Mouse (Mus musculus): ENCODE measurements around the gene Rras2. TPM values are rescaled to one million over a fixed set of nuclear protein-coding genes. Genes with fewer than 3 reads are reported as not detected.

Rras2 gene
- 10 to 100 TPM; 35.9 to 36.5 TPM for total RNA-seq (2021)
- long read RNA-seq, experiment 1, transcript Rras2-201 (6 exons, 2,275 nt), result major isoform, 37 of 44 reads
- long read RNA-seq, experiment 1, partial matches to known transcripts, result 3 of 44 reads
- long read RNA-seq, experiment 1, other reads (novel, unspliced or antisense), result 3 of 44 reads
- long read RNA-seq, experiment 2, transcript Rras2-201 (6 exons, 2,275 nt), result major isoform, 36 of 41 reads
- long read RNA-seq, experiment 2, partial matches to known transcripts, result 3 of 41 reads
- long read RNA-seq, experiment 2, other reads (novel, unspliced or antisense), result 2 of 41 reads

DNA sequence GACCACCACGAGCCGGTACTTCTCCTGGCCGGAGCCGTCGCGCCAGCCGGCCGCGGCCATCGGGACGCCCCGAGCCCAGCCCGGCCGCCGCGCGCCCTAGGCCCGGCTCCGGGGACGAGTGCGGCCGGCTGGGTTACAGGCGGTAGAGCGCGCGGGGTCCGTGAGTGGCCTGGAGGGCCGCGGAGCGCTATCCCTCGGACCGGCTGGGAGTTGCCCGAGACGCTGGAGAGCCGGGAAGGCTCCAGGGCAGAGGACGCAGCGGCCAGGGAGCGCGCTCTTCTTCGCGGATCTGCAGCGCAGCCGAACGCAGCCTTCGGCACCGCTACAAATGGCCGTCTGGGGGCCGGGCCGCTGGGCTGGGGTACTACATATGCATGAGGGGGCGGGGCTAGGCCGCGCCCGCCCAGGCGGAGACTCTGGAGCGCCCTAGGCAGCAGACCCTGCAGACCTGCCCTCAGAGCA, at the start of gene Rras2:
Rras2 (minus strand) TSS at position 338 of the 462 bp plus-strand sequence.
- DNase-seq (ENCODE audit: low spot score in 2 of 2), result peak; percentile 74 to 84

DNA sequence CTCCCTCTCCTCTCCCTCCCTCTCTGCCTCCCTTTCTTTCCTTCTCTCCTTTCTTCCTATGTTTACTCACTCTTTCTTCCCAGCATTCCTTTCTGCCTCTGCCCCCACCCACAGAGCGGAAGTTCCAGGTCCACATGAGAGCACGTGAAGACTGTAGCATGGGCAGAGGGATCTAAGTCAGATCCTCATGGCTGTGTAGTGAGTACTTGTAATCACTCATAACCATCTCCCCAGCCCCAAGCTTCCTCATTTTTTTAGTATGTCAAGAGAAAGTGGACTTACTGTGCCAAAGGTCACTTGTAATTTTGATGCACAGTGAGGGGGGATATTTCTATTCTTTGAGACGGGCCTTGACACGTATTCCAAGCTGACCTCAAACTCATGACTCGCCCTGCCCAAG, 45.4 kb upstream of the Rras2 start:
- no peak for DNase-seq (ENCODE audit: low spot score in 2 of 2)

DNA sequence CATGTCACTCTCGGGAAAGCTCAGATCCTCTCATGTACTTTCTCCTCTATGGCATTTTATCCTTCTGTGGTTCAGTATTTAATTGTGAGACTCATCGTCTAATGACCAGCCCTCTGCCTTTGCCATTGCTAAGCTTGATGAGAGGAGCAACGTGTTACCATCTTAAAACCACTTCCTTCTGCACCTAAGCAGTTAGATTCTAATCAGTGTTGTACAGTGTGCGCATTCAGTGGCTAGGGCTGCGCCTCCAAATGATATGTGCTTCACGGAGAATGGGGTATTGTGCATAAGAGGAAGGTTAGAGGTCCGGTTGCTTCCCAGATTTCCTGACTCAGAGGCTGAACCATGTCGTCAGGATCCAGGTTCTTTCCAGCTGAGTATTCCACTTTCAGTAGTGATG, 43.5 kb upstream of the Rras2 start:
- no peak for DNase-seq (ENCODE audit: low spot score in 2 of 2)

DNA sequence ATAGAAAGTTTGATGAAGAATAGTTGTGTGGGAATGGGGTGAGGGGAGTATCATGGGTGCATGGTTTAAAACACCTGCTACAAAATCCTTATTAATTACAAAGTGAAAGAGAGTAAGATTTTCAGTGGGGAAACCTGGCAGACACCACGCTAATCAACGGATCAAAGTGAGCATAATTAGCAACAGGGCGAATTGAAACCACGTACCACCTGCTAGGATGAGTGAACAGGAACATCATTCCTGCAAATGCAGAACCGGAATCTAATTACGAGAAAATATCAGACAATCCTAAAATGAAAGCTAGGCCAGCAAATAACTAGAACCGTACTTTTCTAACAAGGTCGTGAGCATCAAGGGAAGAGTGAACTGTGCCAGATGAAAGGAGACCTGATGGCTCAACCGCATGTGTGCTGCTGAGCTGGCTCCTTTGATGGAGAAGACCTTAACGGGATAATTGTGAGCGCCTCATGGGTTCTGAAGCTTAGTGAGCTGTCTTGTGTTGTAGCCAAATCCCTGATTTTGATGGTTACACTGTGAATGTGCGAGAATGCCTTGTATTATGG, 40.2 kb upstream of the Rras2 start:
- DNase-seq (ENCODE audit: low spot score in 2 of 2), result no peak

DNA sequence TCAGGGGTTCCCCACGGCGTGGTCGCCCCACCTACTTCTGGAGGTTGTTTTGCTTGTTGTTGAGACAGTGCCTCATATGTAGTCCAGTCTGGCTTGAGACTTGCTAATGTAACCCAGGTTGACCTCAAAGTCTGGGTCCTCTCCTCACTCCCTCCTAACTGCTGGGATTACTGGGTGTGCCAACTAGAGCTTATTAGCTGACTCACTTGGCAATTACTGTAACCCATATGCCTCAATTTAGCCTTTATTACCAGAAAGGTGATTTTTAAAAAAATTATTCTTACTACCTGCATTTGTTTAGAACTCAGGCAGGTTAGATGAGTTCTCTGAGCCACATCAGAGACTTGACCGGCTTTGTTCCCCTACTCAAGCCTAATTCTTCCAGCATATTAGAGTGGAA, 38.8 kb upstream of the Rras2 start:
- no peak for DNase-seq (ENCODE audit: low spot score in 2 of 2)

DNA sequence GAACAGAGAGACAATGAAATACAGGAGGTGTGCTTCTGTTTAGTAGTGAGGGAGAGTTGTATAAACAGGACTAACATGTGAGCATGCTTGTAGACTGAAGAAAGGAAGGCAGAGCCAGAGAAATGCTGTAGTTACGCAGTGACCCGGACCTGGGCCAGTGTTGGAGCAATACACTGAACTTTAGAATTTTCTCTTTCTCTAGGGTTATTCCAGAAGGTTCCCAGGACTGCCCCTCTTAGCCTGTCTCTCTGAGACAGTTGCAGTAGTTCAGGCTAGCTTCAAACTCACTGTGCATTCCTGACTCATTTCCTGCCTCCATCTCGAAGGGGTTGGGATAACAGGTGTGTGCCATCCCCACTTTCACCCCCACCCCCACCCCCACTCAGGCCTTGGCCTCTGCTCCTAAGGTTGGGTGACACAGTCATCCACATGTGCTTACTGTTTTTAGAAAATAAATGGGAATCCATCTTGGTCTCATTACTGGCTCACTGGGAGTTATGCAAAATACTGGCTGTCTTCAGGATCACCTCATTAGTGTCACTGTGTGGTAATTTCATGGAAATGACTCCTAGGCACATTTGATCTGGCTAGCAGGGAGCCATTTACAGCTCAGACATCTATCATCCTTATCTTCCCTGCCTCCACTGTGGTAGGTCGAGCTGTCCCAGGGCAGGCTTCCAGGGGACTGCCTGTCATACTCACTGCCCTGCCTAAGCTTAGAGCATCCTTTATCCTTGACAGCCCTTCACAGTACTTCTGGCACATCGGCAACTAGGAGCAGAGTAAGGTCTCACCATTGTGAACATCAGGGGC, 37.7 kb upstream of the Rras2 start:
- no peak for DNase-seq (ENCODE audit: low spot score in 2 of 2)

DNA sequence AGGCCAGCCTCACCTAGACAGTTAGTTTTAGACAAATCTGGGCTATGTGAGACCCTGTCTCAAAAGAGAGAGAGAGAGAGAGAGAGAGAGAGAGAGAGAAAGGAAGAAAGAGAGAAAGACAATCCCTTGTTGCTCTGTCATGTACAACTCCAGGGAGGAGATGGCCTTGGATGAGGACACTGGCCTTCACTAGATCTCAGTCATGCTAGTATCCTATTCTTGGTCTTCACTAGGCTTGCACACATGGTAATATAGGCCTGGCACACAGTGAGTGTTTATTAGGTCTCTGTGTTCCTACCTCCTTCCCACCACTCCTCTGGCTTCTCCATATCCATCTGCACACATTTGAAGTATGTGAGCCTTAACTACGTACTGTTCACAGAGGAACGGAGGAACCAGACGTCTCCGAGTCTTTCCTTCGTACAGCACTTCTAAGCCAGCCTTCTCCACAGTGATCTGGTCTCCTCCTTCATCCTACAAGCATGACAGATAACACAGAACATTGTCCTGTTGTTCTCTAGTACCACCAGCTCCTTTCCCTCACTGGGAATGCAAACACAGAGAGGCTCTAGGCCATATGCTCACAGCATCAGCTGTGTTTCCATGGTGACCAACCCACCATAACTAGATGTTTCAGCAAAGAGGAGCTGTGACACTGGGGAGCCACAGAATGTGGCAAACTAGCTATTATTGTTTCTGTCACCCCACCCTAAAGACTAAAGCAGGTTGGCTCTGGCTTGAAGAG, 33.6 kb upstream of the Rras2 start:
- no peak for DNase-seq (ENCODE audit: low spot score in 2 of 2)

DNA sequence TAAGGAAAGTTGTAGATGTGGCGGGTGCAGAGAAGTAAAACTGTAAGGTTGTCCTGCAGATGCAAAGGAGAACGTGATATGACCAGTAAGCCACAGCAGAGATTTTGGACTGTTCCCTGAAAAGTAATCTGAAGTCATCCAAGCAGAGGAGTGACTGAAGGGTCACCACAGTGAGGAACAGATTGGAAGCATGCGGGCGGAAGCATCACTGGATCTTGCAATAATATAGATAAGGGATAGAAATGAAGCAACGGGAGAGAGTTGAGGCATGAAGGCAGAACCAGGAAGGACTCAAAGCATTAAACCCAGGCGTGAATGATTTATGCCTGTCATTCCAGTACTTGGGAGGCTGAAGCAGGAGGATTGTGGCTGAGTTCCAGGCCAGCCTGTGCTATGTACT, 32.0 kb upstream of the Rras2 start:
- DNase-seq (ENCODE audit: low spot score in 2 of 2), result no peak

DNA sequence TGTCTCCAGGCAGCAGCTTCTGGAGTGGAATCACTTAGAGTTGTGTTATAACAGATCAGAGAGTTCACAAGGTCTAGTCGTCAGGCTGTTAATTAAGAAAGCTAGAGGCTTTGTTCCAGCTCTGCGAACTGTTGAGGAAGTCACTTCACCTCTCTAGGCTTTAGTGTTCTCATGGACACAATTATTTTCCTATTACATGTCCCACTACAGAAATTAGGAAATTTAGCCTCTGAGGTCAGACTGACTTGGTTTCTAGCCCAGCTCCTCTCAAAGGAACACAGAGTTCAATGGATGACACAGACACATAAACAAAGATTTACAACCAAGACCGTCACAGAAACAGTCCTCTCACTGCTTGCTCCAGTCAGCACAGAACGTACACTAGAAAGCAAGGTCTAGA, 31.6 kb upstream of the Rras2 start:
- DNase-seq (ENCODE audit: low spot score in 2 of 2), result no peak

DNA sequence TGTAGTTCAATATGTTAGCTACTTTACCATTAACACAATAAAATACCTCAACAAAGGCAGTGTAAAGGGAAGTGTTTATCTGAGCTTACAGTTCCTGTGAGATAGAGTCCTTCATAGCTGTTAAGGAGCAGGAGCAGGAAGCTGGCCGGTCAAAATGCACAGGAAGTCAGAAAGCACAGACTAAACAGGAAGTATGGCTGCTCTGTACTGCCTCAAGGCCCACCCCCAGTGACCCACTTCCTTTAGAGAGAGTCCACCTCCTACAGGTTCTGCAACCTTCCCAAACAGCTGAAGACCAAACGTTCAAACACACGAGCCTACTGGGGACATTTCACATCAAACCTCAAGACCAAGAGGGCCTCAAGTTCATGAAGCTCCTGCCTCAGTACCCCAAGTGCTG, 28.3 kb upstream of the Rras2 start:
- DNase-seq (ENCODE audit: low spot score in 2 of 2), result no peak

DNA sequence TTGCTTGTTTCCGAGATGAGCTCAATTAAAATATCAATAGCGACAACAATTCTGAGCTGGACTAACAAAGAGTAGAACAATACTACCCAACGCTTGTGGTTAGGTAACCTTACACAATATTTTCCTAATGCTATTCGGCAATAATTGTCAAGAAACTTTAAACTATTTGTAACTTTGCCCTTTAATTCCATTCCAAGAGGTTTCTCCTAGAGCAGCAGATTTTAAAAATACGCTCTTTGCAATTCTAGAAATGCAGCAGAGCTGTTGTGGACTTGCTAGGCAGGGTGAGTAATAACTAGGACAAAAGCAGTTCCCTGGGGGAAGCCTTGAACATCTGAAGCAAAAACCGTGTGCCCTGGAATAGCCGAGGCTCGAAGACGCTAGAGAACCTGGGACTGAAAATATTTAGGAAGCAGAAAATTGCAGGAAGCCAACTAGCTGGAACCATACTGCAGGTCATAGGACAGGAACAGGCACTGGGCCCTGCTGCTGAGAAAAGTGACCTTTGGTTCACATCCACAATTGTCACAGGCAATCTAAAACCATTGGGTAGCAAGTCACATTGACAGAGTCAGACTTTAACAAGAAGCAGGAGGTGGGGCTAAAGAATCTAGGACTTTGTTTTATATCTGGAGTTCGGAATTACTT, 24.7 kb upstream of the Rras2 start:
- no peak for DNase-seq (ENCODE audit: low spot score in 2 of 2)

DNA sequence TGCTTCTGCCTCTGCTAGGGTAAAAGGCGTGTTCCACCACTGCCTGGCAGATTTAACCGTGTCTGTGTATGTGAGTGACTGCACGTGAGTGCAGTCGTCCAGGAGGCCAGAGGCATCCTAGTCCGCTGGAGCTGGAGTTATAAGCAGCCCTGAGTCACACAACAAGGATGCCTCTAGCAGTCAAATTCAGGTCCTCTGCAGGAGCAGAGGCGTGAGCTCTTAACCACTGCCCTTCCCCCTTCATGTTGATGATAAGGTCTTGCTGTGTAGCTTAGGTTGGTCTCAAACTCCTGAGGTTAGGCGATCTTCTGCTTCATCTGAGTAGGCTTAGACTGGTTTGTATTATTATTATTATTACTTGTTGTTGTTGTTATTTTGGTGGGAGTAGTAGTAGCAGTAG, 22.4 kb upstream of the Rras2 start:
- no peak for DNase-seq (ENCODE audit: low spot score in 2 of 2)

DNA sequence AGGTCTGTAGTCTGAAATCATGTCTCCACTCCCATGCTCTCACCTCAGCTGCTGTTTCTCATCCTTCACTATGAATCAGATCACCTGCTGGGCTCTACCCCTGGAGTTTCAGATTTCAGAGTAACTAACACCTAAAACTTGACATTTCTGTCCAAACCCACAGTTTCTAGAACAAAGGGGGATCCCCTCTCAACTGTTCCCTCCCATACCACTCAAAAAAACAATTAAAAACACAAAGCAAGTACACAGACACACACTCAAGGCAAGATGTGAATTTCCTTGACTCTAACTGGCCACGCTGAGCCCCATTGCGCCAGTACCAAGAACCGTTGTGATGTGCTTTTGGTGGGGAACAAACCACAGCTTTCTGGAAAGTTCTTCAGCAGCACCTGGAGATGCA, 21.8 kb upstream of the Rras2 start:
- DNase-seq (ENCODE audit: low spot score in 2 of 2), result no peak

DNA sequence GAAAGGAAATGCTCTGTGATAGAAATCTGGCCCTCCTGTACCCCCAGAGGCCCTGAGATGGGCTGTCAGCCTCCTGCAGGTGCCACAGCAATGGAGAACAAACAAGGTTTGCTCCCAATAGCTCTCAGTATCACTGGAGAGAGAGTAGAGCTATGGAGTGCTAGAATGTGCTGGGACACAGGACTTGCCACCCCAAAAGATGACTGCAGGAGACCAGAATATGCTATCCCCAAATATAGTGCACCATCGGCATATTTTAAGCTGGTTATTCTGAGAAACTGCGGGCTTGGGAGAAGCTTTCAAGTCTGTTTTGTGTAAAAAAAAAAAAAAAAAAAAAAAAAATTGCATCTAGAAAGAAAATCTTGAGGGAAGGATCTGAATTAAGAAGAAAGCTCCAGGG, 20.7 kb upstream of the Rras2 start:
- DNase-seq (ENCODE audit: low spot score in 2 of 2), result no peak

DNA sequence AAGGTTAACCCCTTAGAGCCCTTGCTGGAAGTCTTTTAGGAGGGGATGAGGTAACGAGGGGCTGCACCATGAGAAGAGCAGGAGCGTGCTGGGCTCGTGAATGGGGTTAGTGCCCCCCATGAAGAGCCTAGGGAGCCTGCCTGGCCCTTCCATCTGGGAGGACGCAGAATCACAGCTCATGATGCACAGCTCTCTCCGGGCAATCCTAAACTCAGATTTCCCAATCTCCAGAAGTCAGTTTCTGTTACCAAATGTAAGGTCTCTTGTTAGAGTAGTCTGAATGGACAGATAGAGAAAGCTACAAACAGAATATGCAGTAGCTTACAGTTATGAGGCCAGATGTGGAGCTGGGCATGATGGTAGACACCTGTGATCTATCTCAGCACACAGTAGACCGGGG, 17.6 kb upstream of the Rras2 start:
- DNase-seq (ENCODE audit: low spot score in 2 of 2), result no peak

DNA sequence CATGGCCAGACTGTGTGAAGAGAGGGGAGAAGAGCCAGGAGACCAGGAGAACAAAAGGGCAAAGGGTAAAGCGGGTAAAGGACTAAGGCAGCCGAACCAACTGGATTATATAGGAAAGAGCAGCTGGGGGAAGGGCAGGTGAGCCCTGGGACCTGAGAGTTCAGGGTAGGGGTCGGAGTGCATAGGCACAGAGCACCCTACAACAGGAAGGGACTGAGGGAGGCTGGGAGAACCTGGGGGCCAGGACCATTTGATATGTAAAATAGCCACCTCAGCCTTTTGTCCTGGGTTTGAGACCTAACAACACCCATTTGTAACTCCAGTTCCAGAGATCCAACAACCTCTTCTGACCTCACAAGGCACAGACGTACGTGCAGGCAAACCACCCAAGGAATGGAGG, 16.4 kb upstream of the Rras2 start:
- no peak for DNase-seq (ENCODE audit: low spot score in 2 of 2)

DNA sequence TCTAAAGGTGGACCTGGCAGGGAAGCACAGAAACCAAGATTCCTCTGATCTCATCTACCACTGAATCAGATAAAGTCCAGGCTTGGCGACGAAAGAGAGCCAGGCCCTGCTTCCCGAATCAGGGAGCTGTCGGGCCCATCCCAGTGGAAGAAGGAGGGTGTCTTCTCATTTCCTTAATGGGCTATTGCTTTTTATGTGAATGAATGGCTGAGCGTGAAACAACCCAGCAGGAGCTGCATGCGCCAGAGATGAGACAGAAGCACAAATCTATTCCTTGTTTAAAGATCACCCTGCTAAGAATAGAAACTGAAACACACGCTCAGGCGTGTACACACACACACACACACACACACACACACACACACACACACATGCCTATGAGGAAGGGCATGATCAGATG, 14.7 kb upstream of the Rras2 start:
- DNase-seq (ENCODE audit: low spot score in 2 of 2), result no peak

DNA sequence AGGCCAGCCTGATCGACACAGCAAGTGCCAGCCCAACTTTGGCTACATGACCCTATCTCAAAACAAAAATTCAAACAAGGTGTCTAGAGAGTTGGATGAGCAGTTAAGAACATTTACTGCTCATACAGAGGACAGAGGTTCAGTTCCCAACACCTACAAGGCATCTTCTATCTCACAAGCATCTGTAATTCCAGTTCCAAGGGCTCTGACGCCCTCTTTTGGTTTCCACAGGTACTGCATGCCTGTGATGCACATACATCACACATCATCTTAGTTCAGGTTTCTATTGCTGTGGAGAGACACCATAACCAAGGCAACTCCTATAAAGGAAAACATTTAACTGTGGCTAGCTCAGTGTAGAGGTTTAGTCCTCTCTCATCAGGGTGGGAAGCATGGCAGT, 11.7 kb upstream of the Rras2 start:
- no peak for DNase-seq (ENCODE audit: low spot score in 2 of 2)

DNA sequence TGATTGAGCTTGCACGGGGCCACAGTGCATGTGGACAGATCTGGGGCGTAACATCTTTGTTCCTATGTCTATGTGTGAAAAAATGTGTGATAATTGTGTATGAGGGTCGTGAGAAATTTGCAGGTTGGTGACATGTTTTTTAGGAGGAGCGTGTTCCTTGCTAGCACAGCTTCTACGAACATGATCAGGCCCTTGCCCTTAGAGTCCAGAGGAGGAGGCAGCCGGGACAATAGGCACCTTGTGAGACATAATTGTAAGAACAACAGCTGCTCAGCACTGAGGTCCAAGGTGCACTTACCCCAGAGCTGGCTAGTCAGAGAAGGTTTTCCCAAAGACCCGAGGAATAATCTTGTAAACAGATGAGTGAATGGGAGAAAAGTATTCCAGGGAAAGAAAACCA, 599 bp upstream of the Rras2 start:
- DNase-seq (ENCODE audit: low spot score in 2 of 2), result no peak

DNA sequence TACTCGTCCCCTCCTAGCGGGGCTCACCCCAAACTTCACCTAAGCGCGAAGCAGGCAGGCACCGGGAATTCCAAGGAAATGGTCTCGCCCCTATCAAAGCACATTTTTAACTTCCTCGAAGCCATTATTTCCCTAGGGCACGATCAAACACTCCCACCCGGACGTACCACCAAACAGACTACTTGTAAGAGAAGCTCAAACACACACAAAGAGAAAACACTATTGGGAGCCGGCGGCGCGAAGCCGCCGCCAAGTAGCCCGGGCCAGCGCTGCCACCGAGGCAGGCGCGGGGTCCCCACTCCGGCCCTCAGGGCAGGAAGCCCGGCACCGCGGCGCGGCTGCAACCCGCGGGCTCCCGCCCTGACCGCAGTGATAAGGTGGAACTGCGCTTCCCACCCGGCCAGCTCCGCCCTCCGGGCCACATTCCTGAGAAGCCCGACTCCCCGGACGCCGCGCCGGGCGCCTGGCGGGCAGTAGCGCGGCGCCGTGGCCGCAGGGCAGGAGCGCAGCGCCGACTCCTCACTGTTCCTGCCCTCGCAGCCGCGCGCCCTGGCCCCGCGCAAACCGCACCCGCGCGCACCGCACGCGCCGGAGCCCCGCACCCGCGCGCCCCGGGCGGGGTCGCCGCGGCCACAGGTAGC, 750 bp downstream of the Rras2 start:
- DNase-seq (ENCODE audit: low spot score in 2 of 2), result peak; percentile 31 to 70

DNA sequence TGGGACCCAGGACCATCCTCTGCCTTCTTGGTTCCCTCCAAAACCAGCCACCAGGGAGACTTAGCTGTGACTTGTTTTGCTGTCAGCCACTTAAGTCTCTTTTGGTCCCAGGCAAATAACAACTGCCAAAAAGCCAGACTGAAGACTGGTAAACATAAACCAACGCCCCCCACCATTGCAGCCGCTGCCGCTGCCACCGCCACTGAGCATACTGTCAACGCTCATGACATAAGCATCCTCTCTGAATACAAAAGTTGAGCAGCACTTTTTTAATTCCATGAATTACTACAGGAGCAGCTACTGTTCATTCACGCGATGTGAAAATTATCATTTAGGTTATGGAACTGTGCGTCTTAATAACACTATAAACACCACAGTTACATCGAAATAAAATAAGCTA, 1.6 kb downstream of the Rras2 start:
- no peak for DNase-seq (ENCODE audit: low spot score in 2 of 2)
